Mouse (Mus musculus) embryonic fibroblast, embryonic 13.5 days (primary cell): ENCODE data around the gene Lactbl1. TPM values are rescaled to one million over a fixed set of nuclear protein-coding genes. Genes with fewer than 3 reads are reported as not detected.

Experiments used
- H3K27ac ChIP-seq: 2 replicates; pipeline ENCODE4 v1.5.1; 2012; ENCODE audit warnings: low read length, control low read depth, inconsistent platforms; ENCODE audit not compliant: insufficient read depth
- H3K4me1 ChIP-seq: 2 replicates; pipeline ENCODE4 v1.6.1; 2011; ENCODE audit warnings: low read length; ENCODE audit not compliant: control insufficient read depth, insufficient read depth
- H3K4me3 ChIP-seq: 2 replicates; pipeline ENCODE4 v1.5.1; 2011; ENCODE audit warnings: mild to moderate bottlenecking, control low read depth, low read length; ENCODE audit not compliant: insufficient read depth
- CTCF ChIP-seq: IDR thresholded peaks from 2 replicates; pipeline ENCODE4 v1.5.1; 2011; ENCODE audit warnings: mild to moderate bottlenecking, control low read depth, low read length, moderate library complexity, borderline replicate concordance; ENCODE audit not compliant: insufficient read depth
- POLR2A ChIP-seq: IDR thresholded peaks from 2 replicates; pipeline ENCODE4 v1.6.1; 2011; ENCODE audit warnings: low read depth, mild to moderate bottlenecking, control low read depth, low read length, moderate library complexity
- polyA plus RNA-seq: library from polyadenylated mRNA; stranded (reverse); fragments of >200 nt; gene quantifications from 2 replicates; pipeline ENCODE4 v1.2.4, GENCODE M21; 2011; ENCODE audit warnings: low read depth; ENCODE audit not compliant: missing spikeins, insufficient read length

Gene Lactbl1
- polyA plus RNA-seq, 1 experiment = not detected

DNA sequence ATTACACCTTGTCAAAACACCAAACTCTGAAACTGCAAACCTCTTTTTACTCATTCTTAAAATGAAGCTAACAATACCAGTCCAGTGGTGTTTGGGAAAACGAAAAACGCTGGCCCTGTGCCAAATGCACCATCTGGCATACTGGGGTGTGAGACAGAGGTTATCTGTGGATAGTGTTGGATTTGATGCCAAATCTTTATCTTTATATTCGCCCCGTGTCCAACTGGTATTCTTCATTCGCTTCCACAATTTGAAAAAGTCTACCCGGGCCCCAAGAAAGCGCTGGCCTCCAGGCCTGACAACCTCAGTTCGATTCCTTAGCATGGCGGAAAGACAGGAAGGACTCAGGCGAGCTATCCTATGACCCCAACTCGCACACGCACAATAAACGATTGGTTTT is 20.9 kb upstream of the Lactbl1 start:
- Histone ChIP-seq H3K4me1 (0 out of 2 replicates have a peak, but pooled peaks cover 8% of the 10 kb centered on the region), H3K4me3 (peak overlapping the region; percentile 96), H3K27ac (no peak overlapping the region)
- no peak for TF ChIP-seq CTCF
- TF ChIP-seq POLR2A = no peak

GRCm38 (mm10) chr4:136602018-136602554 is 20.3 kb upstream of the Lactbl1 start:
- Histone ChIP-seq H3K27ac (peak overlapping the region; percentile 24; the same call in 1 of the 2 replicates), H3K4me1 (0 out of 2 replicates have a peak, but pooled peaks cover 8% of the 10 kb centered on the region), H3K4me3 (peak overlapping the region; percentile 96)
- TF ChIP-seq CTCF = no peak
- no peak for TF ChIP-seq POLR2A

DNA sequence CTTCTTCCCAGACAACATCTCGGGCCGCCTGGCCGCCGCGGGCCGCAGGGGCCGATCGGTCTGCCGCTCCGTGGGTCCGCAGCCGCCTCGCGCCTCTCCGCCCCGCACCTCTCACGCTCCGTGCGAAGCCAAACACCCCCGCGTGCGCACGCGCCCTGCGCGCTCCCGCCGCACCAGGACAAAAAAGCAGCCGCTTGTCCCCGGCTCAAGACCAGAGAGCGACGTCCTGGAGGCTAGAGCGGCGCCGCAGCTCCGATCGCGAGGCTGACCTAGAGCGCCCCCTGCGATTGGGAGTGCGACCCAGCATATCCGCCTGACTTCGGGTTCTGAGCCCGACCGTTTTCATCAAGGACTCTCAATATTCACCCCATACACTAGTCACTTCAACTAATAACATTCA is 19.9 kb upstream of the Lactbl1 start, which contains the start of gene Kdm1a:
Gene Kdm1a, minus strand, starts transcription at position 156 of the 400 bp plus-strand sequence.
- peak; percentile 88 for TF ChIP-seq POLR2A
- TF ChIP-seq CTCF = peak; percentile 83

DNA sequence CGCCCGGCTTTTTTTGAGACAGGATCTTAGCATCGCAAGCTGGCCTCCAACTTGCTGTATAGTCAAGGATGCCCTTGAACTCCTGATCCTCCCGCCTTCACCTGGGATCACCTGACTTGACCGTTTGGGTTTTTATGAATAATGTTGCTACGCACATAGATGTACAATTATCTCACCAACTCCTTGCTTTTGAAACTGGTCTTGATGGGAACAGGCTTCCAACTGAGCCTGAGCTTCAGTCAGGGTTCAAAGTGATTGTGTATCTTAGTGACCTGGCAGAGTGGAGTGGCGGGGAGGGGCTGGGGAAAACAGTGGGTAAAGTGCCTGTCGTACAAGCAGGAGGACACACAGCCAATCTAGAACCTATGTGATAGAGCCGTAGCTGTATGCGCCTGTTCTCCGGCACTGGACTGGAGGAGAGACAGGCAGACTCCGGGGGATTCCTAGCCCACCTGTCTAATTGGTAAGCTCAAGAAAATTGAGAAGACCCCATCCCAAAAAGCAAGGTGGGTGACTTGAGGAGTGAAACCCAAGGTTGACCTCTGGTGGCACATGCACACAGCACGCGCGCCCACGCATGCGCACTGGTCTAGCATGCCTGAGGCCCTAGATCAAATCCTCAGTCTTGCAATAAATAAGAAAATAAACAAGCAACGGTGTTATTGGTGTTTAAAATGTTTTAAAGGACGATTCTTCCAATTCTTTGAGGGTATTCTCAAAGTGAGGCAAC is 16.5 kb upstream of the Lactbl1 start:
- H3K27ac ChIP-seq = no peak overlapping the region
- H3K4me3 ChIP-seq = no peak overlapping the region
- H3K4me1 ChIP-seq = no peaks in the 10 kb centered on the region
- no peak for TF ChIP-seq CTCF
- no peak for TF ChIP-seq POLR2A

More for the DNA sequence above, 19.9 kb upstream of the Lactbl1 start, which contains the start of gene Kdm1a:
- Histone ChIP-seq H3K27ac (peak within 1 kb of the TSS; percentile 24; the same call in 1 of the 2 replicates), H3K4me1 (0 out of 2 replicates have a peak, but pooled peaks cover 8% of the 10 kb centered on the region), H3K4me3 (peak within 1 kb of the TSS; percentile 96)

GRCm38 (mm10) chr4:136610387-136610856 is 12.0 kb upstream of the Lactbl1 start, which contains the start of gene Tex46:
Gene Tex46 (plus strand): TSS chr4:136610437.
- no peak within 1 kb of the TSS for H3K4me3 ChIP-seq
- TF ChIP-seq CTCF (no peak), POLR2A (no peak)
- no peak within 1 kb of the TSS for H3K27ac ChIP-seq
- H3K4me1 ChIP-seq = no peaks in the 10 kb centered on the region

DNA sequence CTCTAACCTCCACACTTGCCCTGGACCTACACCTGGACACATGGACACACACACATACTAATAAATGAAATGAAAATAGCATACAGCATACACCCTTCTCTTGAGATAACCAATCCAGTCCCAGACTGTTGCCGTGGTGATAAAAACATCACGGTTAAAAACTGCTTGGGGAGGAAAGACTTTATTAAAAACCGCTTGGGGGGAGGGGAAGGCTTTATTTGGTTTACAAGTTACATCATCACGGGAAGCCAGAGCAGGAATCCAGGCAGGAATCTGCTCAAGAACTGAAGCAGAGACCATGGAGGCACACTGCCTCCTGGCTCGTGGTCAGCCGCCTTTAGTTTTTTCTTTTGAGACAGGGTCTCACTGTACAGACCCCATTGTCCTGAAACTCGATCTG is 8.8 kb upstream of the Lactbl1 start:
- H3K4me3 ChIP-seq = no peak overlapping the region
- H3K27ac ChIP-seq = no peak overlapping the region
- H3K4me1 ChIP-seq = no peaks in the 10 kb centered on the region
- TF ChIP-seq POLR2A (no peak), CTCF (no peak)

GRCm38 (mm10) chr4:136621336-136621735 is 1.1 kb upstream of the Lactbl1 start:
- Histone ChIP-seq H3K4me1 (no peaks in the 10 kb centered on the region), H3K27ac (no peak overlapping the region), H3K4me3 (no peak overlapping the region)
- TF ChIP-seq POLR2A (no peak), CTCF (peak; percentile 25; the same call in 1 of the 2 replicates)

- TF ChIP-seq POLR2A (no peak), CTCF (no peak)
- Histone ChIP-seq H3K4me3 (no peak overlapping the region), H3K4me1 (no peaks in the 10 kb centered on the region), H3K27ac (no peak overlapping the region)
Measured at GRCm38 (mm10) chr4:136621956-136622355, 465 bp upstream of the Lactbl1 start.

- TF ChIP-seq CTCF (no peak), POLR2A (no peak)
- no peak overlapping the region for H3K4me3 ChIP-seq
- H3K27ac ChIP-seq = no peak overlapping the region
- H3K4me1 ChIP-seq = no peaks in the 10 kb centered on the region
Measured at GRCm38 (mm10) chr4:136626590-136626989, 4.2 kb downstream of the Lactbl1 start.
